Mouse (Mus musculus): Measurements from ENCODE around the gene Ctns.

Gene Ctns

GRCm38 (mm10) chr11:73187231-73187630 lies 11.6 kb downstream of the Ctns start:
- no peak for DNase-seq

- no peak for DNase-seq
Observed at GRCm38 (mm10) chr11:73185872-73186615, 12.8 kb downstream of the Ctns start.

GRCm38 (mm10) chr11:73177895-73178294 lies 20.9 kb downstream of the Ctns start:
- no peak for DNase-seq

- DNase-seq = no peak
Observed at GRCm38 (mm10) chr11:73177509-73177875, 21.4 kb downstream of the Ctns start.

- peak; percentile 97 for DNase-seq
Observed at GRCm38 (mm10) chr11:73176608-73177508, 22.0 kb downstream of the Ctns start, which contains the start of the genes Emc6 and Tax1bp3. Emc6 (minus strand) TSS chr11:73177037. Tax1bp3 (plus strand) TSS chr11:73177083.

- no peak for DNase-seq
Observed at GRCm38 (mm10) chr11:73176186-73176585, 22.7 kb downstream of the Ctns start.

GRCm38 (mm10) chr11:73175612-73176011 lies 23.2 kb downstream of the Ctns start:
- no peak for DNase-seq

GRCm38 (mm10) chr11:73172186-73172585 lies 26.7 kb downstream of the Ctns start:
- no peak for DNase-seq

GRCm38 (mm10) chr11:73169231-73169630 lies 29.6 kb downstream of the Ctns start:
- no peak for DNase-seq

GRCm38 (mm10) chr11:73168576-73168975 lies 30.3 kb downstream of the Ctns start:
- no peak for DNase-seq

GRCm38 (mm10) chr11:73168071-73168470 lies 30.8 kb downstream of the Ctns start:
- no peak for DNase-seq

GRCm38 (mm10) chr11:73162284-73162683 lies 36.6 kb downstream of the Ctns start:
- DNase-seq = no peak

- DNase-seq = no peak
Observed at GRCm38 (mm10) chr11:73161616-73162015, 37.2 kb downstream of the Ctns start.

- DNase-seq = no peak
Observed at GRCm38 (mm10) chr11:73160811-73161200, 38.0 kb downstream of the Ctns start.

GRCm38 (mm10) chr11:73159957-73160810 lies 38.7 kb downstream of the Ctns start, which contains the start of gene P2rx5:
P2rx5 (plus strand) TSS chr11:73160421.
- DNase-seq = no peak

GRCm38 (mm10) chr11:73155071-73155470 lies 43.8 kb downstream of the Ctns start:
- DNase-seq = no peak

GRCm38 (mm10) chr11:73148209-73148608 lies 50.6 kb downstream of the Ctns start:
- DNase-seq = no peak

- no peak for DNase-seq
Observed at GRCm38 (mm10) chr11:73146975-73147365, 51.9 kb downstream of the Ctns start.

- no peak for DNase-seq
Observed at GRCm38 (mm10) chr11:73146026-73146974, 52.5 kb downstream of the Ctns start.

- DNase-seq = no peak
Observed at GRCm38 (mm10) chr11:73144261-73144681, 54.6 kb downstream of the Ctns start.

All from cerebellum, adult 11-12 months (tissue).